Mouse (Mus musculus) natural killer cell, adult 2 months (primary cell): Measurements from ENCODE around the gene Stn1.
A peak's percentile ranks its signal among the peaks of the same experiment; 100 is the strongest.
"Not testable (repeated sequence)": the region's sequence is repeated elsewhere in the genome, so short reads cannot be mapped to it uniquely, and the experiment has no call there.

Experiments used
- DNase-seq, 2 experiments: peaks; one replicate each; pipeline ENCODE4 v3.0.0; 2022; ENCODE audit warnings: low spot score in 2 of 2

Stn1 gene

DNA sequence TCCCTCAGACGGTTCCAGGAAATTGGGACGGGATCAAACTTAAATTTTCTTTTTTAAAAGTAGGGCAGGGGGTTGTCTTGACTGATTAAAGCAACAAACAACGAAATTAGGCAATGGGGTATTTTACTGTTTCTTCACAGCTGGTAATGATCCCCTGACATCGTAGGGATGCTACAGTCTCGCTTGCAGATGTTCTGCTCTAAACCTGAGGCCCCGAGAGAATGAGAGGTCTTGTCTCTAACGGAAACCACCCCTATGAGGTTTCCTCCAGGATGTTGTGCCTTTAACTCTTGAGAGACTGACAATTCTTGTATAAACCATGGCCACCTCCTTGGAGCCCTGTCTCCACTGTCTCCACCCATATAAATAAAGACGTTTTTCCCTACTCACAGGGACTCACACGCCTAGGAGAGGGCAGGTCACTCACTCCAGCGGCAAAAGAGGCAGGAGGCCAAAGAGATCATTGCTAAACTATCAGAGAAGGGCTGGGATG lies at the start of gene Stn1:
Stn1 (minus strand) TSS at position 208 of the 493 bp plus-strand sequence.
- DNase-seq, result no peak

DNA sequence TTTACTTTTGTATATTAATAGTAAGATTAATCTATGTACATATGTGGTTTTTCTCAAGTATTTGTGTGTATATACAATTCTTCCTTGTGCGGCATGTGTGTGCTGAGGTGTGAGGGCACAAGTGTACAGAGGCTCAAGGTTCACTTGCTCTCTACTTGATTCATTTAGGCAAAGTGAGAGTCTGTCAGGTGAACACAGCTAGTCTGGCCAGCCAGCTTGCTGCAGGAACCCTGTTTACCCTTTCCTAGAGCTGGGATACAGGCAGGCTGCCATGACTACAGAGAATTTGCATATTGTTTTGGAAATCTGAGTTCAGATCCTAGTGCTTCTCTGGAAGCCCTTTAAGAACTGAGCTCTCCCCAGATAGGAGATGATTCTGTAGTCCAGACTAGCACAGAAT lies 49.7 kb upstream of the Stn1 start:
- DNase-seq, result no peak

- DNase-seq, result no peak
Observed at GRCm38 (mm10) chr19:47585772-47586171, 48.5 kb upstream of the Stn1 start.

DNA sequence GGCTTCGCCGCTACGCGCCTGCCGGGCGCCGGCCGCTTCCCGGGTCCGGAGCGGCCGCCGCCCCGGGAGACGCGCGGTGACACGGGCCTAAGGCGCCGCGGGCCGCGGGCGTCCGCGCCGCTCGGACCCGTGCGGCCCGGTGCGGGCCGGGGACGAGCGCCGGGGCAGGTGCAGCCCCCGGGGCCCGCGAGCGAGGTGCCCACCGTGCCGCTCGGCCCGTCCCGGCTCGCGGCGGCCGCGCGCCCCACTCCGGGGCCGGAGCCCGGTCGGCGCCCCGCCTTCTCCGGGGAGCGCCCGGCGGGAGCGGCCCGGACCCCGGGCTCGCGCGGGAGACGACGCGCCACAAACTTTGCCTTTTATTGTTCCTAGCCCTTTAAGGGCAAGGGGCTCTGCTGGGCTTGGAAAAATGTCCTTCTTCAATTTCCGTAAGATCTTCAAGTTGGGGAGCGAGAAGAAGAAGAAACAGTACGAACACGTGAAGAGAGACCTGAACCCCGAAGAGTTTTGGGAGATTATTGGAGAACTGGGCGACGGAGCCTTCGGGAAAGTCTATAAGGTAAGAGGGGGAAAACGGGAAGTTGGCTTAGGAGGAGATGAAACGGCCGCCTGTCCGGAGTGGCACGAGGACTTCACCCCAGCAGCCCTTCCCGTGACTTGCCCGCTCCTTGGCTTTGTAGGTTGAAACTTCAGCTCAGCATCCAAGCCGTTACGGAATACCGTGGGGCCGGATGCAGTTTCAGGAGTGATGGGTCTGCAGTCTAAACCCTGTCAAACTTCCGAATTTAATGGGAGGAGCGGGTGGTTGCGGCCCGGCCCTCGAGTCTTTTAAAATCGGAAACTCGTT lies 42.7 kb upstream of the Stn1 start:
- DNase-seq, result peak in 1 of 2 experiments; percentile 8

DNA sequence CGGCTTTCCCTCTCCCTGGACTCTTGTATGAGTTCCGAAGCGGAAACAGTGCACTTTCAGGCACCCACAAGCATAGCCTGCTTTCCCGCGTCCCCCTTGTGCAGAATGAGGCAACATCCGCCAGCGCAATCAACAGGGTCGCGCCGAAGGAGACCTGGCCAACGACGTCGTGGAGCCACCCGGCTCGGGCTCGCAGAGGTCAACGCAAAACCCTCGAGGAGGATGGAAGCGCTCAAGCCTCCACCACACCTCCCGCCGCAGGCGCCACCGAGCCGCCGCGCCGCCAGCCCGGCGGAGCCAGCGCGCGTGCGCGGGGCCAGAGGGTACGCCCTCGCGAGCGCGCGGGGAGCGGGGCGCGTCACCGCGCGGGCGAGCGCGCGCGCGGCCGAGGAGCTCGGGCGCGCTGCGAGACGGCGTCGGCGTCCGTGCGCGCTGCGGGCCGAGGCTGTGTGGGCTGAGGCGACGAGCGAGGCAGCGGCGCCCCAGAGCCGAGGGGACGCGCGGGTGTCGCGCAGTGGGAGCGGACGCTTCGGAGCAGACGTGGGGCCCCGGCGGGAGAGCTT lies 42.0 kb upstream of the Stn1 start, which contains the start of gene Slk:
Slk (plus strand) TSS at position 454 of the 563 bp plus-strand sequence.
- DNase-seq, result peak; percentile 74 to 78

GRCm38 (mm10) chr19:47578581-47579224 lies 41.4 kb upstream of the Stn1 start:
- DNase-seq, result no peak

DNA sequence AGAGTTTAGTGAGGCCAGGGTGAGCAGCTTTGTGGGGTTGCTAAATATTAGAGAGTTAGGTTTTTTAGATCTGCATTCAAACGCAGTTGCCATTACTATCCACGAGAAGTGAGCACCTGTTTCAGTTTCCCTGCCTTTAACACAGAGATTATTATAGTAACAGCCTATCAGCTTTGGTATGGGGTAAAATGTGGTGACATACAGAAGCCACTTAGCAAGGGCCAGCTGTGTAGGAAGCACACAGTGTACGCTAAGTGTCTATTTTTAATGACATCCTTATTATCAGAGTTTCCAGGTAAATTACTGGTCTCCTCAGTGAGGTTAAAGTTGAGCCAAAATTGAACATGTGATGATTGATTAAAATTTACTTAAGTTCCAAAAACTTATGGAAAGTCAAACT lies 36.4 kb upstream of the Stn1 start:
- no peak for DNase-seq

GRCm38 (mm10) chr19:47571981-47572380 lies 34.7 kb upstream of the Stn1 start:
- DNase-seq, result not testable (repeated sequence)

DNA sequence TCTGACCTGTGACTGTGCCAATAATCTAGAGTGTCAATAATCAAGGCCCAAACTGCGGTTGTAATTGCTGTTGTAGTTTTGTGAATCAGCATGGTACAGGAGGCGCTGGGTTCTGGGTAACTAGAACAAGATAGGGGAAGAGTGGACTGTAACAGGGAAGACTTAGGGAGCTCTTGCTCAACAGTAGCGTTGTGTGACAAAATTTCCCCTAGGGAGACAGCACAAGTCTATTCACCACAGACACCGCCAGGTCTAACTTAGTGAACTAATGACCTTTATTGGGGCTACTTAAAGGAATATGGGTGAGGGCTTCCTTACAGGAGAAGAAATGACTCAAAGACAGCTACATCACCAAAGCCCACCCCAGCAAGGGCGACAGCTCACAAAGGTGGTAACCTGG lies 32.7 kb upstream of the Stn1 start:
- DNase-seq, result no peak

GRCm38 (mm10) chr19:47565994-47566393 lies 28.7 kb upstream of the Stn1 start:
- no peak for DNase-seq

- DNase-seq, result no peak
Observed at GRCm38 (mm10) chr19:47565031-47565654, 27.8 kb upstream of the Stn1 start.

DNA sequence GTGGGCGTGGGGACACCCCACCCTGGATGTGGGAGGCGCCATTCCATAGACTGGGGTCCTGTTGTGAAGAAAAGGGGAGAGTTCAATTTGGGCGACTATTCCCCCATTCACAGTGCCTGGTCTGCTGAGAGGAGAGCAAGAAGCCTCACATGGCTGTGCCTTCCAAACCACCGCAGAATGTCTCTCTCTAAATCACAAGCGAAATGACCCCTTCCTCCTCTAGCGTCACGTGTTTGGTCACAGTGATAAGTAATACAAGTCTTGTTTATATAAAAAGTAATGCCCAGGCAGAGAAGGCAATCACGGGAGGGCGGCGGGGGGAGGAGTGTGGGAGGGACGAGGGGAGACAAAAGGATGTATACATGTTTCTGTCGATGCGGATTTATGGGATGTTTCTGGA lies 26.4 kb upstream of the Stn1 start:
- DNase-seq, result no peak

DNA sequence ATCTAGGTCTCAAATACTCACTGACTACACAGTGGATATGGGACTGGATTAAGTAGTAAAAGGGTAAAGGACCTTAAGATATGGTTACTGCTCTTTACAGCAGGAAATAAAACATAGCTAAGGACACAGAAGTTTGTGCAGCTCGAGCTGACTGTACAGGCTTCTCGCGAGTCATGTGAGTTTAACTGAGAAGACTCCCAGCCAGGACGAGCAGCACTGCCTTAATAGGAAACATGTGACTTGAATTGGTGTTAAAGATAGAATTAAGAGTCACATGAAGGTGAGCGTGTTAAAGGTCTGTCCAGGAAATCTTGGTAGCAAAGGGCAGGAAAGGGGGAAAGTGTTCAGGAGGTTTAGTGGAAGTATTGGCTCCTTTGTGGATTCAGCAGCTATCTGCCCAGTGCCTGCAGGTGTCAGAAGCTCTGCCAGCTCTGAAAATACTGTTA lies 24.7 kb upstream of the Stn1 start:
- DNase-seq, result no peak

- no peak for DNase-seq
Observed at GRCm38 (mm10) chr19:47560544-47561161, 23.3 kb upstream of the Stn1 start.

DNA sequence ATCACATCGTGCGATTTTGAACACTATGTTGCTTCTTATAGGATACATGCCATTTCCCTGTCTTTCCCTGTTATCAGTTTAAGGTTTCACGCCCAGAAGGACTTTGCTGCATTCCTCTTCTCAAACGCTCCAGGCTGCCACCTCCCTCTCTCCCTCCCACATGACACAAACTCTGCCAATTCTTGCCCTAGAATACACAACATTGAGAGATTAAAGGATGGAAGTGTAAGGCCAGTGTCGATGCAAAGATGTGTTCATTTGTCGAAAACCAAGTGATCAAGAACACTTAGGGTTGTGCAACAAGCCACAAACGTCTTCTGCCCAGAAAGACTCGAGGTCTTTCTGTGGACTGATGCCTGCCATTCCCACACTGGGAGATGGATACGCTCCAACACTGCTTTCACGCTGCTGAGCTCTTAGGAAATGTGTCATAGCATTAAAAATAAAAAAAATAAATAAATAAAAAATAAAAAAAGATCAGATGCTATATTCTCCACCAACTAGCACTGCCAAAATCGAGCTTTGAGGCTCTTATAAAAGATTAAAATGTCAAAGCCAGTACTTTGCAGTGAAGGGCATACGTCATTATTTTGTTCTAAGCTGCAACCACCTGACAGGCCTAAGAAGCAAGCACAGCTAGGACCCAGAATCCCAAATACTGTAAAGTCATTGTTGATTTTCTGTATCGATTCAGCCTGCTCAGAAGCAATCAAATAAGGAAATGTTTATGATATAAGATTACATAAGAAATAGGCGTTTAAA lies 22.6 kb upstream of the Stn1 start:
- DNase-seq, result no peak

DNA sequence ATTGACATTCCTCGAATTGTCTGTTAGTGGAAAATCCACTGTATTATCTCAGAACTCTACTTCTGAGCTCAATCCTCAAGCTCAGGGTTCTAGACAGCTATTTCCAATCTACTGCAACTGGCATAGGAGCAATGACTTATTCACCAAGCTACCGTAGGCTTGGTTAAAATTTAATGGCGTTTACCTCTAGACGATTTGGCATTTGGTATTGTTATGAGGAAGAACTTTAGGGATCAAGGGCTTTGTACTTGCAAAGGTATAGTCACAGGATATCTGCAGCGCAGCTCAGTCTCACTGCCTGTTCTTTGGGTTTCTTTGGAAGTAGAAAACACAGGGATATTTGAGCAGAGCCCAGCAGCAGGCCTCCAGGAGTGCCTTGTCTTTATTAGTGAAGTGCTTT lies 21.8 kb upstream of the Stn1 start:
- DNase-seq, result no peak

DNA sequence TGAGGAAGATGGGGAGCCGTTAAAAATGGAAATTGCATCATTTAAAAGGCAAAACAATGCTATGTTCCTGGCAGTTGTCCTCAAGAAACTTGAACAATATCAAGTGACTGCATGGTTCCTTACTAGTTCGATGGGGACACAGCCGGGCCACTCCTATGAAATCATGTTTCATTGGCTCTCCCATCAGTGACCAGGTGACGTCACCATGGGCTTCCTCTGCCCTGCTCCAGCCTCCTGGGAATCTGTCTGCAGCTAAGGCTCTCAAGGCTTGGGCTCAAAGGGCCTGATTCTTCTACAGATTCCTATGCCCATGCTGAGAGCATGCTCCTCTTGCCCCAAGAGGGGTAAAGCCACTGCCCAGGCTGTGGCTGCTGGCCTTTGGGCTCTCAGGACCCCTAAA lies 12.3 kb upstream of the Stn1 start:
- DNase-seq, result no peak

DNA sequence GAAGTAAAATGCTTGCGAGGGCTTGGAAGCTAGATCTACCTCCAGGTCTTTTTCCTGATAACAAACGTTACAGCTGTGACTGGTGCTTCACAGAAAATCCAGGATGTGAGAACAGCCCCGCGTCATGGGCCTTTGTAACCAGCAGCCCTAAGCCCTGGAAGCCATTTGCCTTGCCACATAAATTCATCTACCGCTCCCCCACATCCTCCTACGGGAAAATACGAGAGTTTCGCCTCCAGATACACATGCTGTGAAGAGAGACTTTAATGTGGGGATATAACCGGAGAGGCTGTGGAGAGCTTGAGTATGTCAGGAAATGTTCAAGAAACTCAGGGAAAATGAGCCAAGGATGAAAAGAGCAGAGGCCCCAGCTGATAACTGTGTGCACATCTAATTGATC lies 11.9 kb upstream of the Stn1 start:
- no peak for DNase-seq

GRCm38 (mm10) chr19:47548432-47549076 lies 11.2 kb upstream of the Stn1 start:
- DNase-seq, result no peak

DNA sequence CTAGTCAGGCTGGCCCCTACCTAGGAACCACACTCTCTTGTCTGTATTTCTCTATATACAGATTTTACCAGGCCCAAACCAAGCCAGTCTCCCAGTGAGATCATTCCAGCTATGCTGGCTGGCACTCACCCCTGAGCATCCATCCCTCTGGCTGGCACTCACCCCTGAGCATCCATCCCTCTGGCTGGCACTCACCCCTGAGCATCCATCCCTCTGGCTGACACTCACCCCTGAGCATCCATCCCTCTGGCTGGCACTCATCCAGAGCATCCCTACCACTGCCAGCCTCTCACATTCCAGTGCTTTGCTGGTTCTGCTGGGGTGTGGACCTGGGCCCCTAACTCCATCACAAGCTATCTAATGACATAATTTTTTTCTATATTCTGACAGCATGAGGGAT lies 8.2 kb upstream of the Stn1 start:
- DNase-seq, result no peak
